Mouse (Mus musculus) C2C12 (cell line): Measurements from ENCODE around the gene Nabp1. TPM values are rescaled to one million over a fixed set of nuclear protein-coding genes. Genes with fewer than 3 reads are reported as not detected.

Experiments used
- H3K27me3 ChIP-seq: one replicate; pipeline ENCODE4 v1.6.1; 2011; ENCODE audit not compliant: control insufficient read depth, insufficient read depth, insufficient read length
- H3K36me3 ChIP-seq: one replicate; pipeline ENCODE4 v1.6.1; 2011; ENCODE audit not compliant: control insufficient read depth, insufficient read depth
- H3K4me3 ChIP-seq: one replicate; pipeline ENCODE4 v1.5.1; 2011; ENCODE audit warnings: mild to moderate bottlenecking, control low read depth; ENCODE audit not compliant: poor library complexity, insufficient read depth, severe bottlenecking
- H3K79me2 ChIP-seq: one replicate; pipeline ENCODE4 v1.6.1; 2011; ENCODE audit not compliant: control insufficient read depth, insufficient read depth
- H3K79me3 ChIP-seq: one replicate; pipeline ENCODE4 v1.6.1; 2011; ENCODE audit warnings: low read depth, control low read depth
- H3ac ChIP-seq: one replicate; pipeline ENCODE3; 2011; ENCODE audit warnings: low read depth; ENCODE audit not compliant: control insufficient read depth, insufficient read length
- CEBPB ChIP-seq: IDR thresholded peaks from one replicate; pipeline ENCODE4 v1.6.1; 2011; ENCODE audit warnings: low read depth, mild to moderate bottlenecking, control low read depth, moderate library complexity
- CTCF ChIP-seq: IDR thresholded peaks from one replicate; pipeline ENCODE4 v1.5.1; 2011; ENCODE audit not compliant: control insufficient read depth, insufficient read depth, insufficient read length
- FOSL1 ChIP-seq: IDR thresholded peaks from one replicate; pipeline ENCODE4 v1.8.0; 2011; ENCODE audit warnings: mild to moderate bottlenecking, low read length; ENCODE audit not compliant: poor library complexity, insufficient read depth, severe bottlenecking
- MAX ChIP-seq: IDR thresholded peaks from one replicate; pipeline ENCODE4 v1.6.1; 2011; ENCODE audit warnings: mild to moderate bottlenecking, control low read depth
- MYOD1 ChIP-seq: IDR thresholded peaks from one replicate; pipeline ENCODE4 v1.6.1; 2011; ENCODE audit warnings: low read depth; ENCODE audit not compliant: control insufficient read depth, insufficient read length
- MYOG ChIP-seq: IDR thresholded peaks from one replicate; pipeline ENCODE4 v1.6.1; 2011; ENCODE audit not compliant: control insufficient read depth, insufficient read length; ENCODE audit errors: extremely low read depth
- USF1 ChIP-seq: IDR thresholded peaks from one replicate; pipeline ENCODE4 v1.6.1; 2011; ENCODE audit warnings: low read depth, mild to moderate bottlenecking, control low read depth, moderate library complexity
- polyA plus RNA-seq: library from polyadenylated mRNA; unstranded; fragments of >200 nt; fragmentation: generic; extraction: Trizol; gene quantifications from one replicate; pipeline ENCODE4 v1.2.1, GENCODE M21; 2012; ENCODE audit warnings: missing spikeins

Gene Nabp1
- polyA plus RNA-seq, 1 experiment, result 7.1 TPM

- Histone ChIP-seq H3K79me3 (no peaks in the 10 kb centered on the region), H3ac (no peak overlapping the region), H3K79me2 (no peaks in the 10 kb centered on the region), H3K27me3 (no peaks in the 10 kb centered on the region), H3K4me3 (no peak overlapping the region), H3K36me3 (no peaks in the 10 kb centered on the region)
- TF ChIP-seq MYOG, result no peak
- no peak for TF ChIP-seq USF1
- TF ChIP-seq CEBPB, result no peak
- no peak for TF ChIP-seq MYOD1
- no peak for TF ChIP-seq CTCF
- TF ChIP-seq MAX, result no peak
- TF ChIP-seq FOSL1, result no peak
Measured at GRCm38 (mm10) chr1:51457249-51457648, 21.0 kb downstream of the Nabp1 start.

- no peaks in the 10 kb centered on the region for H3K79me3 ChIP-seq
- no peaks in the 10 kb centered on the region for H3K79me2 ChIP-seq
- TF ChIP-seq FOSL1 (no peak), MYOD1 (no peak), CEBPB (no peak), MAX (no peak), MYOG (no peak), CTCF (no peak), USF1 (no peak)
- no peak overlapping the region for H3K4me3 ChIP-seq
- no peaks in the 10 kb centered on the region for H3K27me3 ChIP-seq
- no peaks in the 10 kb centered on the region for H3K36me3 ChIP-seq
- H3ac ChIP-seq, result no peak overlapping the region
Measured at GRCm38 (mm10) chr1:51448789-51449188, 29.4 kb downstream of the Nabp1 start.

GRCm38 (mm10) chr1:51445854-51446460 is 32.3 kb downstream of the Nabp1 start:
- Histone ChIP-seq H3ac (no peak overlapping the region), H3K4me3 (no peak overlapping the region), H3K79me2 (no peaks in the 10 kb centered on the region), H3K27me3 (no peaks in the 10 kb centered on the region), H3K36me3 (no peaks in the 10 kb centered on the region), H3K79me3 (no peaks in the 10 kb centered on the region)
- TF ChIP-seq CTCF (no peak), MYOD1 (no peak), FOSL1 (no peak)

GRCm38 (mm10) chr1:51445161-51445853 is 32.9 kb downstream of the Nabp1 start:
- Histone ChIP-seq H3K36me3 (no peaks in the 10 kb centered on the region), H3K79me3 (no peaks in the 10 kb centered on the region), H3K4me3 (no peak overlapping the region), H3K27me3 (no peaks in the 10 kb centered on the region), H3ac (no peak overlapping the region), H3K79me2 (no peaks in the 10 kb centered on the region)
- TF ChIP-seq MYOD1 (no peak), USF1 (no peak), CEBPB (no peak), MYOG (no peak), FOSL1 (no peak), CTCF (no peak), MAX (no peak)

- no peak overlapping the region for H3K4me3 ChIP-seq
- H3K27me3 ChIP-seq, result no peaks in the 10 kb centered on the region
- H3ac ChIP-seq, result no peak overlapping the region
- H3K79me3 ChIP-seq, result no peaks in the 10 kb centered on the region
- H3K36me3 ChIP-seq, result no peaks in the 10 kb centered on the region
- TF ChIP-seq FOSL1 (no peak), USF1 (no peak), MYOD1 (no peak), MAX (no peak), MYOG (no peak), CEBPB (no peak), CTCF (no peak)
- no peaks in the 10 kb centered on the region for H3K79me2 ChIP-seq
Measured at GRCm38 (mm10) chr1:51429775-51430174, 48.5 kb downstream of the Nabp1 start.
